Mouse (Mus musculus): ENCODE measurements around the gene Rnf126.

- TF ChIP-seq CTCF (IDR thresholded peaks at IDR 0.05) (no peak), EP300 (IDR thresholded peaks at IDR 0.05) (no peak)
Measured at GRCm38 (mm10) chr10:79803716-79804323, 37.1 kb upstream of the Rnf126 start.

Measured in lung, postnatal 0 days (tissue).